Mouse (Mus musculus) cerebellum, adult (tissue): ENCODE measurements around the gene Flvcr2.

Experiments used
- ATAC-seq: cut with Nextera tagmentation; 2 replicates; pipeline ENCODE4 v1.9.2; 2017; ENCODE audit warnings: mild to moderate bottlenecking, moderate library complexity, mixed read lengths; ENCODE audit not compliant: insufficient number of reproducible peaks, low FRiP score, low TSS enrichment

The Flvcr2 gene

GRCm38 (mm10) chr12:85848164-85848958, 102.0 kb downstream of the Flvcr2 start:
- no peak for ATAC-seq

GRCm38 (mm10) chr12:85850661-85851060, 104.3 kb downstream of the Flvcr2 start:
- no peak for ATAC-seq

- no peak for ATAC-seq
Observed at GRCm38 (mm10) chr12:85853836-85854235, 107.5 kb downstream of the Flvcr2 start.

GRCm38 (mm10) chr12:85854271-85854670, 107.9 kb downstream of the Flvcr2 start:
- ATAC-seq = no peak

GRCm38 (mm10) chr12:85857300-85857699, 111.0 kb downstream of the Flvcr2 start:
- no peak for ATAC-seq

- no peak for ATAC-seq
Observed at GRCm38 (mm10) chr12:85859111-85859510, 112.8 kb downstream of the Flvcr2 start.

- no peak for ATAC-seq
Observed at GRCm38 (mm10) chr12:85859511-85860189, 113.3 kb downstream of the Flvcr2 start.

- no peak for ATAC-seq
Observed at GRCm38 (mm10) chr12:85862514-85862913, 116.2 kb downstream of the Flvcr2 start.
